Mouse (Mus musculus) forebrain, embryonic 16.5 days (tissue): ENCODE measurements around the gene Unc5c. TPM values are rescaled to one million over a fixed set of nuclear protein-coding genes. Genes with fewer than 3 reads are reported as not detected.

ENCODE experiments used
- ATAC-seq: fragments of 200-750 bp; cut with Nextera tagmentation; 2 replicates; pipeline ENCODE4 v1.8.0; 2017; ENCODE audit warnings: mild to moderate bottlenecking, moderate library complexity
- H3K27ac ChIP-seq: fragments of 300-500 bp; sonication (generic); 2 replicates; pipeline ENCODE4 v1.5.1; 2014; ENCODE audit warnings: low read length, control low read depth
- H3K27me3 ChIP-seq: fragments of 300-500 bp; sonication (generic); replicated peaks from 2 replicates; pipeline ENCODE4 v1.6.1; 2014; ENCODE audit warnings: low read length; ENCODE audit not compliant: control insufficient read depth, insufficient read depth
- H3K36me3 ChIP-seq: fragments of 300-500 bp; sonication (generic); 2 replicates; pipeline ENCODE4 v1.6.1; 2014; ENCODE audit not compliant: control insufficient read depth, insufficient read depth
- H3K4me1 ChIP-seq: fragments of 300-500 bp; sonication (generic); replicated peaks from 2 replicates; pipeline ENCODE4 v1.6.1; 2014; ENCODE audit warnings: low read length; ENCODE audit not compliant: control insufficient read depth, insufficient read depth
- H3K4me2 ChIP-seq: fragments of 300-500 bp; sonication (generic); 2 replicates; pipeline ENCODE4 v1.6.1; 2014; ENCODE audit warnings: mild to moderate bottlenecking, low read length, control low read depth
- H3K4me3 ChIP-seq: fragments of 300-500 bp; sonication (generic); replicated peaks from 2 replicates; pipeline ENCODE4 v1.5.1; 2014; ENCODE audit warnings: mild to moderate bottlenecking, low read length, control low read depth
- H3K9ac ChIP-seq: fragments of 300-500 bp; sonication (generic); replicated peaks from 2 replicates; pipeline ENCODE4 v1.6.1; 2014; ENCODE audit warnings: low read depth, low read length, control low read depth
- H3K9me3 ChIP-seq: fragments of 300-500 bp; sonication (generic); 2 replicates; pipeline ENCODE4 v1.6.1; 2016; ENCODE audit warnings: low read length; ENCODE audit not compliant: control insufficient read depth
- WGBS: fragments of 180-500 bp; shearing (Covaris S2); extraction: QIAGEN DNeasy Blood & Tissue Kit; methylation state at CpG from one replicate; pipeline ENCODE4 v1.1.7; 2014; 5-methylcytosine and 5-hydroxymethylcytosine counted together
- polyA plus RNA-seq: library from polyadenylated mRNA; unstranded; fragments of >200 nt; fragmentation: Nextera tagmentation; extraction: Ambion mirVana; gene quantifications from 2 replicates; pipeline ENCODE4 v1.2.1, GENCODE M21; 2015

The Unc5c gene
- polyA plus RNA-seq, 1 experiment from 2014 or later: 7.9 TPM

DNA sequence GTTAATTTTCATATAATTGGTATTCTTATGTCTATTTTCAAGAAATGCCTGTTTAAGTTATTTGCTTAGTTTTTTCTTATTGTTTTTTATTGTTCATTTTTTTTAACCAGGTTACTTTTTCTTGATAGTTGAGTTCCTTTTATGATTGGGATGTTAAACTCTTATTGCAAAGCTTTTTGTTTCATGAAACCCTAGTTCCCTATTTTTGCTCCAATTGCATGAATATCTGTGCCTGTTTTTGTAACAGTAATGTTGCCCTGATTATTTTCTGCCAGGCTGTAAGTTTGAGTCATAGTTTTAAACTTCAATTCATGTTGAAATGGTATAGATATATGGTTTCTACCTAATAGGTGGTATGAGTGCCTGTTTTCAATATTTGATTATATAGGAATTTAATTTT lies 234.2 kb downstream of the Unc5c start:
- no peaks in the 10 kb centered on the region for H3K27me3 ChIP-seq
- ATAC-seq: no peak
- no peak overlapping the region for H3K9ac ChIP-seq
- no peaks in the 10 kb centered on the region for H3K36me3 ChIP-seq
- no peaks in the 10 kb centered on the region for H3K9me3 ChIP-seq
- H3K4me2 ChIP-seq: no peak overlapping the region
- no peak overlapping the region for H3K4me3 ChIP-seq
- H3K4me1 ChIP-seq: no peaks in the 10 kb centered on the region
- H3K27ac ChIP-seq: no peak overlapping the region

GRCm38 (mm10) chr3:141701381-141701909 lies 236.4 kb downstream of the Unc5c start:
- WGBS: 79% methylated on average over 3 of the region's 3 CpGs
- Histone ChIP-seq H3K9ac (no peak overlapping the region), H3K4me1 (no peaks in the 10 kb centered on the region), H3K9me3 (no peaks in the 10 kb centered on the region), H3K4me2 (no peak overlapping the region), H3K27me3 (no peaks in the 10 kb centered on the region), H3K27ac (no peak overlapping the region), H3K36me3 (no peaks in the 10 kb centered on the region), H3K4me3 (no peak overlapping the region)
- ATAC-seq: no peak

DNA sequence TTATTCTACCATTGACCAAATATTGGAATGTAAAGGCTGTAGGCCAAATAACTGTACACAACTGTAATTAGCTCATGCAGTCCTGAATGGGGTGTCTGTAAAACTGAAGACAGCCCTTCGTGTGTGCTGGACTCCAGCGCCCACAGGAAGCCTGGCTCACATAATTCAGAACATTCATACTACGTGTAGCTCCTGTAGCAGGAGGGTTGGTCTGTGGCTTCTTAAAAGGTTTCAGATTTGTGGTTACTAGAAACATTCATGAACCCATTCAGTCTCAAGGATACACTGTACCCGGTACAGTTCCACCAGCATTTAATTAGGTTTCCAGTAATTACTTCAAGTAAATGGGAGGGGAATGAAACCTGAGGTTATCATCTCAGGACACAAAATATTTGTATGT lies 246.6 kb downstream of the Unc5c start:
- 53% methylated on average over 4 of the region's 4 CpGs for WGBS

GRCm38 (mm10) chr3:141716371-141716770 lies 251.4 kb downstream of the Unc5c start:
- Histone ChIP-seq H3K27me3 (no peaks in the 10 kb centered on the region), H3K4me3 (no peak overlapping the region), H3K9me3 (no peaks in the 10 kb centered on the region), H3K27ac (no peak overlapping the region), H3K36me3 (no peaks in the 10 kb centered on the region), H3K4me1 (no peaks in the 10 kb centered on the region), H3K4me2 (no peak overlapping the region), H3K9ac (no peak overlapping the region)
- 60% methylated on average over 4 of the region's 4 CpGs for WGBS
- no peak for ATAC-seq

More for the DNA sequence above, 246.6 kb downstream of the Unc5c start:
- H3K9ac ChIP-seq: no peak overlapping the region
- H3K27me3 ChIP-seq: no peaks in the 10 kb centered on the region
- H3K27ac ChIP-seq: no peak overlapping the region
- H3K4me2 ChIP-seq: no peak overlapping the region
- H3K36me3 ChIP-seq: no peaks in the 10 kb centered on the region
- H3K4me1 ChIP-seq: no peaks in the 10 kb centered on the region
- H3K4me3 ChIP-seq: no peak overlapping the region
- H3K9me3 ChIP-seq: no peaks in the 10 kb centered on the region
- no peak for ATAC-seq

GRCm38 (mm10) chr3:141719050-141719449 lies 254.0 kb downstream of the Unc5c start:
- Histone ChIP-seq H3K9me3 (no peaks in the 10 kb centered on the region), H3K27me3 (no peaks in the 10 kb centered on the region), H3K9ac (no peak overlapping the region), H3K27ac (no peak overlapping the region), H3K4me2 (no peak overlapping the region), H3K36me3 (no peaks in the 10 kb centered on the region), H3K4me3 (no peak overlapping the region), H3K4me1 (no peaks in the 10 kb centered on the region)
- ATAC-seq: no peak
- 91% methylated on average over 5 of the region's 5 CpGs for WGBS

DNA sequence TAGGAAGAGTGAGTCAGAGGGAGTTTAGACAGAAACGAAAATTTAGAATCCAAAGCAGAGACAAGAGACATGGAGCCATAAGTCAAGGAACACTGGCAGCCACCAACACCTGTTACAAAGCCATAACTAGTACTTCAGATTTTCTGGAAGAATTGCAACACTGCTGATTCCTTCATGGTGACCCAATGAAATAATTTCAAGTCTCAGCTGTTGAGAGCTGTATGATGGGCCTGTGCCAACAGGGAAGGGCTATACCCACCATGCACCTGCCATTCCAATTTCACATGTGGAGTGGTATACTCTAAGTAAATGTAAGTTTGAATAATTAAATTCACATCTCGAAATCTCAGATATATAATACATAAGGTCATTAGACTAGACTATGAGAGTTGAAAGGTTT lies 259.5 kb downstream of the Unc5c start:
- H3K27me3 ChIP-seq: no peaks in the 10 kb centered on the region
- no peak for ATAC-seq
- H3K4me2 ChIP-seq: no peak overlapping the region
- H3K4me3 ChIP-seq: no peak overlapping the region
- H3K27ac ChIP-seq: no peak overlapping the region
- H3K9ac ChIP-seq: no peak overlapping the region
- H3K36me3 ChIP-seq: no peaks in the 10 kb centered on the region
- H3K9me3 ChIP-seq: no peaks in the 10 kb centered on the region
- H3K4me1 ChIP-seq: no peaks in the 10 kb centered on the region
- 90% methylated on average over 2 of the region's 2 CpGs for WGBS

- no peak overlapping the region for H3K4me2 ChIP-seq
- 85% methylated on average over 1 of the region's 1 CpGs for WGBS
- no peak for ATAC-seq
Observed at GRCm38 (mm10) chr3:141725432-141725831, 260.4 kb downstream of the Unc5c start.

DNA sequence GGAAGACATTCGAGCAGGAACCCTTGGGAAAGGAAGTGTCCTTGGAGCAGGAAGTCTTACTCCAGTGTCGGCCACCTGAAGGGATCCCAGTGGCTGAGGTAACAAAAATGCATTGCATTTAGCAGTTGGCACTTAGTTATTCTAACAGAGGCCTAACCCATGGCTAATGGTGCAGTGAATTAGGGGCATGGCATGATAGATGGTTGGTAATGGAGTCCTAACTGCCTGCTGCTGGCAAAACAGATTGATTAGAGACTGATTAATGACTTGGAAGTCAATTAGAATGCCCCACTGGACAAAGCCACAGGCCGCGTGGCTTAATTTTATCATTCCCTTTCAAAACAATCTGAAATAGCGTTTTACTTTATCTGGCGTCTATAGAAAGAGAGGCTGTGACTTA lies 268.8 kb downstream of the Unc5c start:
- ATAC-seq: no peak
- no peaks in the 10 kb centered on the region for H3K4me1 ChIP-seq
- no peak overlapping the region for H3K4me2 ChIP-seq

More at GRCm38 (mm10) chr3:141725432-141725831, 260.4 kb downstream of the Unc5c start:
- Histone ChIP-seq H3K36me3 (no peaks in the 10 kb centered on the region), H3K4me3 (no peak overlapping the region), H3K27ac (no peak overlapping the region), H3K27me3 (no peaks in the 10 kb centered on the region), H3K9me3 (no peaks in the 10 kb centered on the region), H3K4me1 (no peaks in the 10 kb centered on the region), H3K9ac (no peak overlapping the region)

DNA sequence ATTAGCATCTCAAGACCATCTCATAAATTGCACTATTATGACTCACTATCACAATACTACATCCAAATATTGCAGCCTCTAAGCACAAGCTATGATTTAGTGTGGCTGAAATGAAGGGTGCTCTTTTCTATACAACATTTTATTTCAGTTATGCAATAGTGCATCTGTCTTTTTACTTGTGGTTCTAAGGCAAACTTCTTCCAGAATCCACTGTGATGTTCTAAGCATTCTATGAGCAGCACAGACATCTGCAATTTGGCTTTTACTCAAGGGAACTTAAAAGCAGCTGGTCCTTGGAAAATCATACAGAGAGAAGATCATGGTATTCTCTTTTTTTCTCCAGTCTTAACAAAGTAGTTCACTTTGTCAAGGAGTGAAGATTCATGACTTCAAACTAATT lies 270.3 kb downstream of the Unc5c start:
- Histone ChIP-seq H3K27ac (no peak overlapping the region), H3K4me3 (no peak overlapping the region), H3K27me3 (no peaks in the 10 kb centered on the region), H3K9me3 (no peaks in the 10 kb centered on the region), H3K9ac (no peak overlapping the region), H3K4me2 (no peak overlapping the region), H3K36me3 (no peaks in the 10 kb centered on the region), H3K4me1 (no peaks in the 10 kb centered on the region)
- ATAC-seq: no peak

More for the DNA sequence above, 268.8 kb downstream of the Unc5c start:
- Histone ChIP-seq H3K27me3 (no peaks in the 10 kb centered on the region), H3K9ac (no peak overlapping the region), H3K27ac (no peak overlapping the region), H3K9me3 (no peaks in the 10 kb centered on the region), H3K4me3 (no peak overlapping the region), H3K36me3 (no peaks in the 10 kb centered on the region)
- WGBS: 86% methylated on average over 6 of the region's 6 CpGs

DNA sequence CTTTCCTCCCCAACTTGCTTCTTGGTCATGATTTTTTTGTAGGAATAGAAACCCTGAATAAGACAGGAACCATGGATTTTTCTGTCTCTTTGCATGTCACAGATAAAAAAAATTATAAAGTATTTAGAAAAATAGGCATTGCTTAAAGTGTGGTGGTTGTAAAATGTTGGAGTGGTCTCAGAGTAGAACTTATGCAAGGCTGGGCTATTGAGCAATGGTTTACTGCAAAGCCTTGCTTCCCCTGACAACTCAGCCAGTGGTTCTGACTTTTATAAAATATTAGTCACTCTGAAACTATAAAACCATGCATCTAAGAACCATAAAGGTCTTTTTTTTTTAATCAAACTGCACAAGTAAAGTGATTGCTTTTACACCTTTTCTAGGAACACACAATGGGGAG lies 280.3 kb downstream of the Unc5c start:
- no peaks in the 10 kb centered on the region for H3K27me3 ChIP-seq
- no peak overlapping the region for H3K27ac ChIP-seq
- H3K36me3 ChIP-seq: no peaks in the 10 kb centered on the region
- ATAC-seq: no peak
- H3K4me3 ChIP-seq: no peak overlapping the region
- H3K4me2 ChIP-seq: no peak overlapping the region
- H3K4me1 ChIP-seq: 0 out of 2 replicates have a peak, but pooled peaks cover 3% of the 10 kb centered on the region
- H3K9ac ChIP-seq: no peak overlapping the region
- no peaks in the 10 kb centered on the region for H3K9me3 ChIP-seq
